Mouse (Mus musculus): ENCODE results near the gene Dnali1.

Dnali1 gene

GRCm38 (mm10) chr4:125029891-125030614, 35.5 kb downstream of the Dnali1 start:
- DNase-seq = peak; percentile 91 to 93

GRCm38 (mm10) chr4:125020780-125021538, 44.5 kb downstream of the Dnali1 start:
- DNase-seq = no peak

DNA sequence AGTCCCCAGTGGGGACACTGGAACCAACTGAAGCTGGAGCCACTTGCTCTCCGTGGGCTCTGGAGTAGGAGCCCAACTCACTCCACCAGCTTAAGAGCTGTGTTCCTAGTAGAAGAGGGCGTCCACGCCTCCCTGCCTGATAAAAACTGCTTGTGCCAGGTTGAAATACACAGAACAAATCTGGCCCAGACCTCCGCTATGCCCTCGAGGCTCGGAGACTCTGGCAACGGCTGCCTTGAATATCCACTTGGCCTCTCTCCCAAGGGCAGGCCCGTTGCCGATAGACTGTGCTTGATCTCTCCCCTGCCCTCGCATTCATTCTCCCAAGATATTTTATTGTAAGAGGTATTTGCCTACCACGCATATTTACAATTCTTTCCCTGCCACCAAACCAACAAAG, 48.1 kb downstream of the Dnali1 start:
- no peak for DNase-seq

GRCm38 (mm10) chr4:125015806-125016635, 49.5 kb downstream of the Dnali1 start, which contains the start of gene Gnl2:
Gene Gnl2, plus strand, starts transcription at chr4:125016585.
- no peak for DNase-seq

- DNase-seq = no peak
Measured at GRCm38 (mm10) chr4:125008712-125009111, 56.8 kb downstream of the Dnali1 start.

GRCm38 (mm10) chr4:125008220-125008619, 57.3 kb downstream of the Dnali1 start:
- no peak for DNase-seq

DNA sequence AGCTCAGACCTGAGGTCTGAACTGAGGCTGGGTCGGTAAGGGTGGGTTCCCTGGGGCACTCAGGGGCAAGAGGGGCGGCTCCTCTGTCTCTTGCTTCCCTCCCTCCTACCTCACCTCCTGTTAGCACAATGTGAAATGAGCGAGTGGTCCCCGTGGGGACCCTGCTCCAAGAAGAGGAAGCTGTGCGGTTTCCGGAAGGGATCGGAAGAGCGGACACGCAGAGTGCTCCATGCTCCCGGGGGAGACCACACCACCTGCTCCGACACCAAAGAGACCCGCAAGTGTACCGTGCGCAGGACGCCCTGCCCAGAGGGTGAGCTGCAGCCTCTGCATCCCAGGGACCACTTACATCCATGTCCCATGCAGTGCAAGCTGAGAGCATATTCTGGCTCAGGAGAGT, 58.0 kb downstream of the Dnali1 start:
- no peak for DNase-seq

All from cerebellum, postnatal 36 days (tissue).